Mouse (Mus musculus) left cerebral cortex, postnatal 36 days (tissue): Measurements from ENCODE around the gene Tmcc3. TPM values are rescaled to one million over a fixed set of nuclear protein-coding genes. Genes with fewer than 3 reads are reported as not detected.

Source experiments
- DNase-seq, 2 experiments: peaks; one replicate each; pipeline ENCODE4 v3.0.0; 2021 to 2022; ENCODE audit warnings: low spot score in 2 of 2, mixed read lengths in 1 of 2
- intact Hi-C: fragments of 180-260 bp; cut with DNase I; formaldehyde crosslinking; loops from one replicate; pipeline ENCODE4 v1.15.1; 2025
- total RNA-seq, 2 experiments: library from RNA; stranded (reverse); gene quantifications; 2 replicates each; pipeline ENCODE4 v1.2.3; 2021

Gene Tmcc3
- total RNA-seq, 2 experiments from 2014 or later, result 23.2 to 24.5 TPM

GRCm38 (mm10) chr10:94561351-94561750 lies 249.6 kb downstream of the Tmcc3 start:
- DNase-seq, result no peak
- intact Hi-C loops, result no loop called here

- DNase-seq, result no peak
- intact Hi-C loops, result no loop called here
These were observed 250.4 kb downstream of the Tmcc3 start for GRCm38 (mm10) chr10:94562188-94562587.

GRCm38 (mm10) chr10:94562991-94563390 lies 251.2 kb downstream of the Tmcc3 start:
- DNase-seq, result no peak
- intact Hi-C loops, result no loop called here

- DNase-seq, result no peak
These were observed 253.9 kb downstream of the Tmcc3 start for GRCm38 (mm10) chr10:94565410-94566221.

GRCm38 (mm10) chr10:94566222-94566868 lies 254.6 kb downstream of the Tmcc3 start:
- intact Hi-C loops, result no loop called here

More at GRCm38 (mm10) chr10:94565410-94566221, 253.9 kb downstream of the Tmcc3 start:
- intact Hi-C loops, result no loop called here

GRCm38 (mm10) chr10:94567251-94567650 lies 255.5 kb downstream of the Tmcc3 start:
- intact Hi-C loops, result no loop called here
- no peak for DNase-seq

More at GRCm38 (mm10) chr10:94566222-94566868, 254.6 kb downstream of the Tmcc3 start:
- DNase-seq, result no peak

GRCm38 (mm10) chr10:94567915-94568314 lies 256.2 kb downstream of the Tmcc3 start:
- no peak for DNase-seq
- intact Hi-C loops, result no loop called here

GRCm38 (mm10) chr10:94568867-94569266 lies 257.1 kb downstream of the Tmcc3 start:
- DNase-seq, result no peak
- intact Hi-C loops, result no loop called here

- intact Hi-C loops, result no loop called here
These were observed 258.0 kb downstream of the Tmcc3 start for GRCm38 (mm10) chr10:94569731-94570130.

GRCm38 (mm10) chr10:94571927-94572620 lies 260.3 kb downstream of the Tmcc3 start:
- intact Hi-C loops, result no loop called here
- no peak for DNase-seq

More at GRCm38 (mm10) chr10:94569731-94570130, 258.0 kb downstream of the Tmcc3 start:
- DNase-seq, result no peak

GRCm38 (mm10) chr10:94572772-94573171 lies 261.0 kb downstream of the Tmcc3 start:
- intact Hi-C loops, result no loop called here
- no peak for DNase-seq

GRCm38 (mm10) chr10:94574451-94575333 lies 262.9 kb downstream of the Tmcc3 start:
- intact Hi-C loops, result no loop called here
- no peak for DNase-seq

GRCm38 (mm10) chr10:94575958-94576357 lies 264.2 kb downstream of the Tmcc3 start:
- intact Hi-C loops, result no loop called here
- no peak for DNase-seq

- intact Hi-C loops, result no loop called here
- no peak for DNase-seq
These were observed 267.1 kb downstream of the Tmcc3 start for GRCm38 (mm10) chr10:94578870-94579269.

GRCm38 (mm10) chr10:94581384-94581783 lies 269.6 kb downstream of the Tmcc3 start:
- DNase-seq, result no peak
- intact Hi-C loops, result loop anchor here (5.0 kb wide), 1 partner anchor 64 kb away; no protein-coding TSS in a partner anchor

- no peak for DNase-seq
These were observed 272.0 kb downstream of the Tmcc3 start for GRCm38 (mm10) chr10:94583714-94584113.

GRCm38 (mm10) chr10:94584851-94585359 lies 273.2 kb downstream of the Tmcc3 start:
- intact Hi-C loops, result loop anchor here (5.0 kb wide), 1 partner anchor 68 kb away; no protein-coding TSS in a partner anchor
- peak; percentile 23 to 25 for DNase-seq

More at GRCm38 (mm10) chr10:94583714-94584113, 272.0 kb downstream of the Tmcc3 start:
- intact Hi-C loops, result loop anchor here (5.0 kb wide), 1 partner anchor 66 kb away; no protein-coding TSS in a partner anchor

- DNase-seq, result no peak
- intact Hi-C loops, result no loop called here
These were observed 274.1 kb downstream of the Tmcc3 start for GRCm38 (mm10) chr10:94585819-94586218.

- intact Hi-C loops, result no loop called here
- DNase-seq, result no peak
These were observed 277.2 kb downstream of the Tmcc3 start for GRCm38 (mm10) chr10:94588976-94589375.
